In genomic region chr6:71149534-71149933, GRCm38 (mm10) we compare ENCODE assay signal across 8 mouse cellular contexts. TPM values are rescaled to one million over a fixed set of nuclear protein-coding genes. Genes with fewer than 3 reads are reported as not detected.
A peak's percentile ranks its signal among the peaks of the same experiment; 100 is the strongest.
DNase-seq lines count a peak whose midpoint lies in the region; ATAC-seq lines count a peak whose summit lies in the region.

No protein-coding gene starts in this region.

- no peak overlapping the region for H3K27ac ChIP-seq in kidney, embryonic 16.5 days (ENCODE audit: low read length)

- peak; percentile 34 for DNase-seq in Muller cell, postnatal 12 days (ENCODE audit: inconsistent ontology term)
- peak; percentile 80 to 85 for DNase-seq in cerebellum, postnatal 10 days
- peak; percentile 33 for DNase-seq in heart, adult 8-10 months (ENCODE audit: low spot score)
- DNase-seq in lung, postnatal 36 days, result peak; percentile 68
- DNase-seq in spleen, adult 12 weeks (ENCODE audit: low spot score), result peak; percentile 5
- no peak for DNase-seq in right cerebral cortex, postnatal 14 days

- peaks cover 17% of the 10 kb centered on the region; the same call in 1 of the 2 replicates for H3K4me1 ChIP-seq in kidney, embryonic 16.5 days (ENCODE audit: insufficient read depth, low read length)

- no peaks in the 10 kb centered on the region for H3K36me3 ChIP-seq in kidney, embryonic 16.5 days (ENCODE audit: insufficient read depth, low read length)

- no peak overlapping the region for H3K9ac ChIP-seq in kidney, embryonic 16.5 days (replicated peaks; ENCODE audit: low read length)

- ATAC-seq in CD4-positive, CD25-positive, alpha-beta regulatory T cell, adult 4 months, result peak; percentile 87
- peak; percentile 60 for ATAC-seq in kidney, embryonic 16.5 days (ENCODE audit: low FRiP score, low TSS enrichment)

- no peak overlapping the region for H3K4me2 ChIP-seq in kidney, embryonic 16.5 days (replicated peaks; ENCODE audit: low read depth, low read length)

- H3K9me3 ChIP-seq in kidney, embryonic 16.5 days (ENCODE audit: low read length), result no peaks in the 10 kb centered on the region

- H3K27me3 ChIP-seq in kidney, embryonic 16.5 days (ENCODE audit: insufficient read depth, low read length), result no peaks in the 10 kb centered on the region

- no peak overlapping the region for H3K4me3 ChIP-seq in kidney, embryonic 16.5 days (ENCODE audit: low read length)

- WGBS in kidney, embryonic 16.5 days, result 11% methylated on average over 5 of the region's 5 CpGs

RNA-seq across cellular contexts. Expression of gene Thnsl2, which starts 5.3 kb away (rescaled TPM):
- 1 to 10 TPM; 1.3 to 2.1 TPM for polyA plus RNA-seq in CD4-positive, CD25-positive, alpha-beta regulatory T cell, adult 4 months (2017; shearing (Covaris generic))
- total RNA-seq in heart, adult 8-10 months (2022), result 1 to 10 TPM; 4.3 to 6.7 (median 5.2) TPM
- 57.1 and 69.9 TPM in 2 replicates for polyA plus RNA-seq in kidney, embryonic 16.5 days (2015; fragmentation: Nextera tagmentation; extraction: Ambion mirVana)

RNA-seq across cellular contexts. Expression of gene Fabp1, which starts 50.1 kb away (rescaled TPM):
- not detected for polyA plus RNA-seq in CD4-positive, CD25-positive, alpha-beta regulatory T cell, adult 4 months (2017; shearing (Covaris generic))
- total RNA-seq in heart, adult 8-10 months (2022), result not detected
- 1.6 and 2.7 TPM in 2 replicates for polyA plus RNA-seq in kidney, embryonic 16.5 days (2015; fragmentation: Nextera tagmentation; extraction: Ambion mirVana)

Comparison
In these comparisons a context has a peak if more than half of its experiments do, and no peak if none do; other contexts are left out.
1. RNA of gene Thnsl2, which starts 5.3 kb away (polyA plus RNA-seq): 57.1 to 69.9 TPM in kidney, embryonic 16.5 days; 1.3 to 2.1 TPM in CD4-positive, CD25-positive, alpha-beta regulatory T cell, adult 4 months; every median in the first group is over 10 times any median in the second.